In the genomic region with DNA sequence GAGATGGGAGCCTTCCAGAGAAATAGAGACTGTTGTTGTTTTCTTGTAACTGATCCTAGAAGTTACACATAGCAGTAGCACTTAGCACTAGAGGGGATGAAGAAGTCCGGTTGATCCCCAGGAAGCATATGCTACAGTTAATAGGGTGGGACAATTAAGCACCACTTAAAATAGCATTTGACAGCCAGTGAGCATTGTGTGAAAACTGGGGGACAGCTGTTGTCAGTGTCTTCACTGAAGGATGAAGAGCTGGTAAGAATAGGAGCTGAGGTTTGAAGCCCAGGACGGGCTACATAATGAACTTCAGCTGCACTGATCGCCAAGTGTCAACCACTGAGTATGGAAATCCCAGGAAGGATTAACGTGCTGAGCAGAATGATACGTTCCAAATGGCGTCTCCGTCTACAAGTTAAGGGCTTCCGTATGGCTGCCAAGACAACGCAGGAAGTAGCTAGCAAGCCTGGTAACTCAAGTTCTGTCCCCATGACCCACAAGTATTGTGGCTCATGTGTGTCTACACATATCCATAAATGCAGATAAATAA, we compare ENCODE assay signal across 27 mouse cellular contexts.
DNase-seq lines count a peak whose midpoint lies in the region; ATAC-seq and TF ChIP-seq lines count a peak whose summit lies in the region.
"Had no signal": no experiment of that assay in that cellular context is flagged by ENCODE, and none has a peak within 500 bp of the region (broad histone marks: within the 10 kb centered on the region; RNA-seq: fewer than 3 reads in every experiment).

No protein-coding gene starts in this region.

- 62% methylated on average over 9 of the region's 9 CpGs for WGBS in kidney, embryonic 16.5 days
- WGBS in lung, embryonic 14.5 days: 39% methylated on average over 9 of the region's 9 CpGs
- 40% methylated on average over 9 of the region's 9 CpGs for WGBS in embryonic facial prominence, embryonic 14.5 days
- 37% methylated on average over 9 of the region's 9 CpGs for WGBS in limb, embryonic 14.5 days

- peaks cover 21% of the 10 kb centered on the region for H3K4me1 ChIP-seq in kidney, embryonic 16.5 days (ENCODE audit: insufficient read depth, low read length)
- H3K4me1 ChIP-seq in lung, embryonic 14.5 days (ENCODE audit: insufficient read depth): no peaks in the 10 kb centered on the region
- peaks cover 14% of the 10 kb centered on the region; the same call in 1 of the 2 replicates for H3K4me1 ChIP-seq in embryonic facial prominence, embryonic 14.5 days (ENCODE audit: control insufficient read depth, insufficient read depth, low read length)
- peaks cover 3% of the 10 kb centered on the region; the same call in 1 of the 2 replicates for H3K4me1 ChIP-seq in limb, embryonic 14.5 days (ENCODE audit: control insufficient read depth, insufficient read depth, low read length)
- H3K4me1 ChIP-seq: liver, embryonic 15.5 days; midbrain, embryonic 12.5 days had no signal

- H3K4me2 ChIP-seq in kidney, embryonic 16.5 days (replicated peaks; ENCODE audit: low read depth, low read length): no peak overlapping the region
- no peak overlapping the region for H3K4me2 ChIP-seq in lung, embryonic 14.5 days
- no peak overlapping the region for H3K4me2 ChIP-seq in embryonic facial prominence, embryonic 14.5 days (ENCODE audit: low read depth, low read length)
- H3K4me2 ChIP-seq in limb, embryonic 14.5 days (replicated peaks; ENCODE audit: low read depth, low read length, severe bottlenecking): no peak overlapping the region
- H3K4me2 ChIP-seq: heart, embryonic 15.5 days; liver, embryonic 15.5 days; midbrain, embryonic 12.5 days; neural tube, embryonic 13.5 days had no signal

- no peaks in the 10 kb centered on the region for H3K27me3 ChIP-seq in kidney, embryonic 16.5 days (ENCODE audit: insufficient read depth, low read length)
- no peaks in the 10 kb centered on the region for H3K27me3 ChIP-seq in lung, embryonic 14.5 days (ENCODE audit: insufficient read depth, low read length)
- no peaks in the 10 kb centered on the region for H3K27me3 ChIP-seq in embryonic facial prominence, embryonic 14.5 days (replicated peaks; ENCODE audit: control insufficient read depth, insufficient read depth, low read length)
- H3K27me3 ChIP-seq in limb, embryonic 14.5 days (ENCODE audit: control insufficient read depth, insufficient read depth, low read length): no peaks in the 10 kb centered on the region
- H3K27me3 ChIP-seq: heart, embryonic 15.5 days; liver, embryonic 15.5 days; midbrain, embryonic 12.5 days; neural tube, embryonic 13.5 days had no signal

- peak overlapping the region; percentile 13; the same call in 1 of the 2 replicates for H3K27ac ChIP-seq in kidney, embryonic 16.5 days (ENCODE audit: low read length)
- H3K27ac ChIP-seq in lung, embryonic 14.5 days (ENCODE audit: low read depth): no peak overlapping the region
- no peak overlapping the region for H3K27ac ChIP-seq in embryonic facial prominence, embryonic 14.5 days (replicated peaks; ENCODE audit: low read depth, low read length)
- H3K27ac ChIP-seq in limb, embryonic 14.5 days (replicated peaks; ENCODE audit: low read depth, low read length): no peak overlapping the region
- H3K27ac ChIP-seq: heart, embryonic 10.5 days; heart, embryonic 15.5 days; liver, embryonic 15.5 days; midbrain, embryonic 12.5 days; neural tube, embryonic 13.5 days had no signal

- intact Hi-C loops in gastrocnemius, postnatal 14 days (cut with DNase I; ENCODE audit: low total_unique reads): no loop called here

- no peak for TF ChIP-seq CTCF in lung, embryonic 14.5 days (IDR thresholded peaks at IDR 0.05; ENCODE audit: low read depth)

- no peaks in the 10 kb centered on the region for H3K36me3 ChIP-seq in kidney, embryonic 16.5 days (ENCODE audit: insufficient read depth, low read length)
- H3K36me3 ChIP-seq in lung, embryonic 14.5 days (ENCODE audit: insufficient read depth): no peaks in the 10 kb centered on the region
- H3K36me3 ChIP-seq in embryonic facial prominence, embryonic 14.5 days (ENCODE audit: control insufficient read depth, insufficient read depth, low read length): no peaks in the 10 kb centered on the region
- no peaks in the 10 kb centered on the region for H3K36me3 ChIP-seq in limb, embryonic 14.5 days (ENCODE audit: control insufficient read depth, insufficient read depth, low read length)
- H3K36me3 ChIP-seq: heart, embryonic 10.5 days; heart, embryonic 15.5 days; liver, embryonic 15.5 days; midbrain, embryonic 12.5 days; neural tube, embryonic 13.5 days had no signal

- no peak for ATAC-seq in kidney, embryonic 16.5 days (ENCODE audit: low FRiP score, low TSS enrichment)
- peak; percentile 78 for ATAC-seq in lung, embryonic 14.5 days (ENCODE audit: insufficient read depth)
- peak; percentile 56 for ATAC-seq in embryonic facial prominence, embryonic 14.5 days (ENCODE audit: low read depth)
- ATAC-seq in limb, embryonic 14.5 days (ENCODE audit: low FRiP score, low read depth): peak; percentile 26; the same call in 1 of the 2 replicates
- ATAC-seq: CD4-positive, CD25-positive, alpha-beta regulatory T cell, adult 4 months; forebrain, embryonic 14.5 days; hindbrain, embryonic 16.5 days had no signal

- H3K9me3 ChIP-seq in kidney, embryonic 16.5 days (ENCODE audit: low read length): no peaks in the 10 kb centered on the region
- no peaks in the 10 kb centered on the region for H3K9me3 ChIP-seq in lung, embryonic 14.5 days (ENCODE audit: low read depth, low read length)
- no peaks in the 10 kb centered on the region for H3K9me3 ChIP-seq in embryonic facial prominence, embryonic 14.5 days (ENCODE audit: control insufficient read depth, low read length)
- H3K9me3 ChIP-seq in limb, embryonic 14.5 days (ENCODE audit: control insufficient read depth, low read length): no peaks in the 10 kb centered on the region
- H3K9me3 ChIP-seq: heart, embryonic 10.5 days; heart, embryonic 15.5 days; liver, embryonic 15.5 days; megakaryocyte, embryonic 14.5 days; midbrain, embryonic 12.5 days; neural tube, embryonic 13.5 days had no signal

- no peak for TF ChIP-seq POLR2A in limb, embryonic 14.5 days (IDR thresholded peaks at IDR 0.05; ENCODE audit: borderline replicate concordance, extremely low read depth, insufficient read depth, insufficient read length)

- no peak overlapping the region for H3K9ac ChIP-seq in kidney, embryonic 16.5 days (replicated peaks; ENCODE audit: low read length)
- H3K9ac ChIP-seq in lung, embryonic 14.5 days: no peak overlapping the region
- no peak overlapping the region for H3K9ac ChIP-seq in embryonic facial prominence, embryonic 14.5 days (ENCODE audit: low read depth, low read length)
- no peak overlapping the region for H3K9ac ChIP-seq in limb, embryonic 14.5 days (ENCODE audit: low read depth, low read length, severe bottlenecking)
- H3K9ac ChIP-seq: heart, embryonic 15.5 days; liver, embryonic 15.5 days; midbrain, embryonic 12.5 days; neural tube, embryonic 13.5 days had no signal

- DNase-seq in kidney, adult 9 months: no peak
- DNase-seq in lung, embryonic 14.5 days: peak; percentile 79
- DNase-seq in lung, postnatal 36 days: no peak
- peak; percentile 78 for DNase-seq in embryonic facial prominence, embryonic 14.5 days (ENCODE audit: low spot score)
- DNase-seq in limb, embryonic 14.5 days (ENCODE audit: low spot score): peak; percentile 37
- no peak for DNase-seq in cerebellum, adult 9-10 months
- no peak for DNase-seq in gastrocnemius, postnatal 14 days
- DNase-seq: adrenal gland, postnatal 14 days; cerebellum, adult 11 months; cerebellum, postnatal 10 days; gastrocnemius, postnatal 25 days; heart, adult 11 months; kidney, postnatal 36 days; left cerebral cortex, postnatal 4 days; lung, postnatal 14 days; right cerebral cortex, postnatal 14 days; thymus, postnatal 4 days had no signal

- H3K4me3 ChIP-seq in kidney, embryonic 16.5 days (ENCODE audit: low read length): no peak overlapping the region
- no peak overlapping the region for H3K4me3 ChIP-seq in lung, embryonic 14.5 days (ENCODE audit: low read depth, low read length)
- no peak overlapping the region for H3K4me3 ChIP-seq in embryonic facial prominence, embryonic 14.5 days (ENCODE audit: low read depth, low read length)
- no peak overlapping the region for H3K4me3 ChIP-seq in limb, embryonic 14.5 days (replicated peaks; ENCODE audit: low read length)
- H3K4me3 ChIP-seq: heart, embryonic 10.5 days; heart, embryonic 15.5 days; liver, embryonic 15.5 days; megakaryocyte, embryonic 14.5 days; midbrain, embryonic 12.5 days; neural tube, embryonic 13.5 days had no signal

Comparison
In these comparisons a context has a peak if more than half of its experiments do, and no peak if none do; other contexts are left out.
1. DNase-seq: peak in lung, embryonic 14.5 days (single experiment), embryonic facial prominence, embryonic 14.5 days (single experiment) and limb, embryonic 14.5 days (single experiment); none in kidney, adult 9 months (single experiment), lung, postnatal 36 days (single experiment), cerebellum, adult 9-10 months (single experiment) and gastrocnemius, postnatal 14 days (single experiment).